Mouse (Mus musculus): ENCODE measurements around the gene Ctnna2. TPM values are rescaled to one million over a fixed set of nuclear protein-coding genes. Genes with fewer than 3 reads are reported as not detected.

Gene Ctnna2
- total and polyA plus RNA-seq, 3 experiments, result 0.11 TPM; not detected in 2

GRCm38 (mm10) chr6:77687173-77687572 lies 292.3 kb downstream of the Ctnna2 start:
- no peaks in the 10 kb centered on the region for H3K27me3 ChIP-seq (ENCODE audit: insufficient read depth, low read length)
- no peak overlapping the region for H3K4me3 ChIP-seq (ENCODE audit: low read depth, low read length)
- ATAC-seq (ENCODE audit: extremely low read depth, insufficient number of reproducible peaks, low FRiP score, poor library complexity, severe bottlenecking) (no peak), DNase-seq (ENCODE audit: low spot score) (no peak)
- H3K36me3 ChIP-seq (replicated peaks), result no peaks in the 10 kb centered on the region
- no peaks in the 10 kb centered on the region for H3K4me1 ChIP-seq (ENCODE audit: insufficient read depth, low read depth, low read length)
- H3K9me3 ChIP-seq (replicated peaks), result peaks cover 2% of the 10 kb centered on the region; the same call in 1 of the 2 replicates
- TF ChIP-seq POLR2AphosphoS5 (IDR thresholded peaks at IDR 0.05; ENCODE audit: insufficient replicate concordance, low read depth, low read length) (no peak), GATA1 (IDR thresholded peaks at IDR 0.05; ENCODE audit: borderline replicate concordance, low read length) (no peak)

- Histone ChIP-seq H3K36me3 (replicated peaks) (no peaks in the 10 kb centered on the region), H3K4me1 (ENCODE audit: insufficient read depth, low read depth, low read length) (no peaks in the 10 kb centered on the region), H3K9me3 (replicated peaks) (peaks cover 11% of the 10 kb centered on the region), H3K27me3 (ENCODE audit: insufficient read depth, low read length) (no peaks in the 10 kb centered on the region), H3K4me3 (ENCODE audit: low read depth, low read length) (no peak overlapping the region)
- ATAC-seq (ENCODE audit: extremely low read depth, insufficient number of reproducible peaks, low FRiP score, poor library complexity, severe bottlenecking) (no peak), DNase-seq (ENCODE audit: low spot score) (no peak)
- TF ChIP-seq POLR2AphosphoS5 (IDR thresholded peaks at IDR 0.05; ENCODE audit: insufficient replicate concordance, low read depth, low read length), result no peak
- TF ChIP-seq GATA2 (IDR thresholded peaks at IDR 0.05; ENCODE audit: borderline replicate concordance, low read depth, low read length), result no peak
- no peak for TF ChIP-seq GATA1 (IDR thresholded peaks at IDR 0.05; ENCODE audit: borderline replicate concordance, low read length)
- TF ChIP-seq TAL1 (conservative IDR thresholded peaks at IDR 0.05; ENCODE audit: low read depth, low read length), result no peak
- no peak for TF ChIP-seq CTCF (IDR thresholded peaks at IDR 0.05; ENCODE audit: low read depth, low read length)
Observed at GRCm38 (mm10) chr6:77650127-77650526, 329.4 kb downstream of the Ctnna2 start.

GRCm38 (mm10) chr6:77644591-77644990 lies 334.9 kb downstream of the Ctnna2 start:
- ATAC-seq (ENCODE audit: extremely low read depth, insufficient number of reproducible peaks, low FRiP score, poor library complexity, severe bottlenecking) (no peak), DNase-seq (ENCODE audit: low spot score) (no peak)
- no peak for TF ChIP-seq POLR2AphosphoS5 (IDR thresholded peaks at IDR 0.05; ENCODE audit: insufficient replicate concordance, low read depth, low read length)
- TF ChIP-seq GATA2 (IDR thresholded peaks at IDR 0.05; ENCODE audit: borderline replicate concordance, low read depth, low read length), result no peak
- no peak for TF ChIP-seq TAL1 (conservative IDR thresholded peaks at IDR 0.05; ENCODE audit: low read depth, low read length)
- TF ChIP-seq CTCF (IDR thresholded peaks at IDR 0.05; ENCODE audit: low read depth, low read length), result no peak
- no peak for TF ChIP-seq GATA1 (IDR thresholded peaks at IDR 0.05; ENCODE audit: borderline replicate concordance, low read length)
- H3K36me3 ChIP-seq (replicated peaks), result no peaks in the 10 kb centered on the region
- no peak overlapping the region for H3K4me3 ChIP-seq (ENCODE audit: low read depth, low read length)
- H3K4me1 ChIP-seq (ENCODE audit: insufficient read depth, low read depth, low read length), result no peaks in the 10 kb centered on the region
- peaks cover 10% of the 10 kb centered on the region for H3K9me3 ChIP-seq (replicated peaks)
- no peaks in the 10 kb centered on the region for H3K27me3 ChIP-seq (ENCODE audit: insufficient read depth, low read length)

- H3K9me3 ChIP-seq (replicated peaks), result peaks cover 10% of the 10 kb centered on the region
- ATAC-seq (ENCODE audit: extremely low read depth, insufficient number of reproducible peaks, low FRiP score, poor library complexity, severe bottlenecking), result no peak
Observed at GRCm38 (mm10) chr6:77638784-77639183, 340.7 kb downstream of the Ctnna2 start.

GRCm38 (mm10) chr6:77633997-77634396 lies 345.5 kb downstream of the Ctnna2 start:
- no peaks in the 10 kb centered on the region for H3K27me3 ChIP-seq (ENCODE audit: insufficient read depth, low read length)
- ATAC-seq (ENCODE audit: extremely low read depth, insufficient number of reproducible peaks, low FRiP score, poor library complexity, severe bottlenecking) (no peak), DNase-seq (ENCODE audit: low spot score) (no peak)
- peaks cover 6% of the 10 kb centered on the region for H3K9me3 ChIP-seq (replicated peaks)
- H3K36me3 ChIP-seq (replicated peaks), result no peaks in the 10 kb centered on the region
- TF ChIP-seq POLR2AphosphoS5 (IDR thresholded peaks at IDR 0.05; ENCODE audit: insufficient replicate concordance, low read depth, low read length) (no peak), GATA2 (IDR thresholded peaks at IDR 0.05; ENCODE audit: borderline replicate concordance, low read depth, low read length) (no peak), TAL1 (conservative IDR thresholded peaks at IDR 0.05; ENCODE audit: low read depth, low read length) (no peak), GATA1 (IDR thresholded peaks at IDR 0.05; ENCODE audit: borderline replicate concordance, low read length) (no peak), CTCF (IDR thresholded peaks at IDR 0.05; ENCODE audit: low read depth, low read length) (no peak)
- H3K4me3 ChIP-seq (ENCODE audit: low read depth, low read length), result no peak overlapping the region
- H3K4me1 ChIP-seq (ENCODE audit: insufficient read depth, low read depth, low read length), result no peaks in the 10 kb centered on the region

More at GRCm38 (mm10) chr6:77638784-77639183, 340.7 kb downstream of the Ctnna2 start:
- DNase-seq (ENCODE audit: low spot score), result no peak
- Histone ChIP-seq H3K36me3 (replicated peaks) (no peaks in the 10 kb centered on the region), H3K4me1 (ENCODE audit: insufficient read depth, low read depth, low read length) (no peaks in the 10 kb centered on the region), H3K27me3 (ENCODE audit: insufficient read depth, low read length) (no peaks in the 10 kb centered on the region), H3K4me3 (ENCODE audit: low read depth, low read length) (no peak overlapping the region)
- no peak for TF ChIP-seq POLR2AphosphoS5 (IDR thresholded peaks at IDR 0.05; ENCODE audit: insufficient replicate concordance, low read depth, low read length)
- TF ChIP-seq GATA2 (IDR thresholded peaks at IDR 0.05; ENCODE audit: borderline replicate concordance, low read depth, low read length), result no peak
- no peak for TF ChIP-seq TAL1 (conservative IDR thresholded peaks at IDR 0.05; ENCODE audit: low read depth, low read length)

GRCm38 (mm10) chr6:77628573-77629192 lies 350.8 kb downstream of the Ctnna2 start:
- no peaks in the 10 kb centered on the region for H3K36me3 ChIP-seq (replicated peaks)
- TF ChIP-seq GATA2 (IDR thresholded peaks at IDR 0.05; ENCODE audit: borderline replicate concordance, low read depth, low read length) (no peak), GATA1 (IDR thresholded peaks at IDR 0.05; ENCODE audit: borderline replicate concordance, low read length) (no peak), CTCF (IDR thresholded peaks at IDR 0.05; ENCODE audit: low read depth, low read length) (no peak), POLR2AphosphoS5 (IDR thresholded peaks at IDR 0.05; ENCODE audit: insufficient replicate concordance, low read depth, low read length) (no peak), TAL1 (conservative IDR thresholded peaks at IDR 0.05; ENCODE audit: low read depth, low read length) (no peak)
- no peak overlapping the region for H3K4me3 ChIP-seq (ENCODE audit: low read depth, low read length)
- H3K27me3 ChIP-seq (ENCODE audit: insufficient read depth, low read length), result no peaks in the 10 kb centered on the region
- no peaks in the 10 kb centered on the region for H3K9me3 ChIP-seq (replicated peaks)
- H3K4me1 ChIP-seq (ENCODE audit: insufficient read depth, low read depth, low read length), result no peaks in the 10 kb centered on the region
- ATAC-seq (ENCODE audit: extremely low read depth, insufficient number of reproducible peaks, low FRiP score, poor library complexity, severe bottlenecking) (no peak), DNase-seq (ENCODE audit: low spot score) (no peak)
